Mouse (Mus musculus) forebrain, embryonic 14.5 days (tissue): ENCODE measurements at regions not wholly inside any gene's neighbourhood (a gene's known extent, or its start where the extent isn't known, plus 50 kb on each side); places are given as distances from the start of the nearest gene placed in this dataset.

Source experiments
- ATAC-seq: fragments of 200-750 bp; cut with Nextera tagmentation; 2 replicates; pipeline ENCODE4 v1.8.0; 2017; ENCODE audit warnings: mild to moderate bottlenecking, moderate library complexity
- DNase-seq: peaks from one replicate; pipeline ENCODE4 v3.0.0-alpha.2; 2015; ENCODE audit warnings: low spot score
- H3K27ac ChIP-seq: fragments of 300-500 bp; sonication (generic); 2 replicates; pipeline ENCODE4 v1.5.1; 2014; ENCODE audit warnings: low read depth, mild to moderate bottlenecking, control low read depth, low read length, moderate library complexity
- H3K27me3 ChIP-seq: fragments of 300-500 bp; sonication (generic); replicated peaks from 2 replicates; pipeline ENCODE4 v1.6.1; 2014; ENCODE audit warnings: low read length, control low read depth, mixed read lengths; ENCODE audit not compliant: control insufficient read depth, insufficient read depth
- H3K36me3 ChIP-seq: fragments of 300-500 bp; sonication (generic); 2 replicates; pipeline ENCODE4 v1.6.1; 2014; ENCODE audit warnings: low read length, control low read depth; ENCODE audit not compliant: control insufficient read depth, insufficient read depth
- H3K4me1 ChIP-seq: fragments of 300-500 bp; sonication (generic); 2 replicates; pipeline ENCODE4 v1.6.1; 2014; ENCODE audit warnings: antibody characterized with exemption, low read length, control low read depth; ENCODE audit not compliant: control insufficient read depth, insufficient read depth
- H3K4me2 ChIP-seq: fragments of 300-500 bp; sonication (generic); 2 replicates; pipeline ENCODE4 v1.6.1; 2014; ENCODE audit warnings: mild to moderate bottlenecking, control low read depth, low read length
- H3K4me3 ChIP-seq: fragments of 300-500 bp; sonication (generic); 2 replicates; pipeline ENCODE4 v1.5.1; 2014; ENCODE audit warnings: low read depth, low read length, control low read depth
- H3K9ac ChIP-seq: fragments of 300-500 bp; sonication (generic); 2 replicates; pipeline ENCODE4 v1.6.1; 2014; ENCODE audit warnings: mild to moderate bottlenecking, low read length, control low read depth, moderate library complexity
- H3K9me3 ChIP-seq: fragments of 300-500 bp; sonication (generic); replicated peaks from 2 replicates; pipeline ENCODE4 v1.6.1; 2016; ENCODE audit warnings: low read length, control low read depth, mixed read lengths; ENCODE audit not compliant: control insufficient read depth
- WGBS: fragments of 180-500 bp; shearing (Covaris S2); extraction: QIAGEN DNeasy Blood & Tissue Kit; methylation state at CpG from one replicate; pipeline ENCODE4 v1.1.7; 2014; 5-methylcytosine and 5-hydroxymethylcytosine counted together

DNA sequence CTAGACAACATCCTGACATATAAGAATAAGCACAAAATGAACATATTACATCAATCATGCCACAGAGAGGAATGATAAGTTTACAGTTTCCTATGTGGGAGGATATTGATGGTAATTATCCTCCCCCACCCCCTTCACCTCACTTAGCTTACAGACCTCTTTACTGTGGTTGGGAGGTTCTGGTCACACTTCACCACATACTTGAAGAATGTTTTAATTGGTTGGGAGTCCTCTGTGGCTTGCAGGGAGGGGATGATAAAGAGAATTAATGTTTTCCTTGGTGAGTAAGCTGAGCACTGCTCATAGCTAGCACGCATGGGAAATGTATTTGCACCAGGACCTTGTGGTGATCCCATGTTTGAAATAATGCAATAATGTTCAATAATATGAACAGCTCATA, 468.5 kb downstream of the Hsfy2 start:
- H3K4me1 ChIP-seq: no peaks in the 10 kb centered on the region
- no peak overlapping the region for H3K27ac ChIP-seq
- H3K4me3 ChIP-seq: no peak overlapping the region
- no peak overlapping the region for H3K4me2 ChIP-seq
- ATAC-seq (no peak), DNase-seq (no peak)
- no peaks in the 10 kb centered on the region for H3K27me3 ChIP-seq
- no peaks in the 10 kb centered on the region for H3K9me3 ChIP-seq
- no peak overlapping the region for H3K9ac ChIP-seq
- no peaks in the 10 kb centered on the region for H3K36me3 ChIP-seq
- WGBS: 79% methylated on average over 1 of the region's 1 CpGs

DNA sequence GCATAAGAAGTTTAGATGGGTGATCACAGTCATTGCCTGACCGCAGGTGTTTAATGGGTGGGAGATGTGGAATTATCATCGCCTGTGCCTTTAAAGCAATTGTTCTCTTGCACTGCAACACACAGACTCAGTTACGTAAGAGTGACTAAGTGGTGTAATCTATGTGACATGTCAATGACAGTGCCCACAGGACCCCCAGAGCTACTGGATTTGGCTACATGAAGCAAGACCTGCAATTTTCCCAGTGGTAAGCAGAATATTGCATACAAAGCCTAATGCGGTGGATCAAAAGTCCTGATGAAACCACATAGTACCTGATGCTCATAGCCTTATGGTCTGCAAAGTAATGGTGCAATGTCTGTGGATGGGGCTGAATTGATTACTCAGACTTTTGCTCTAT, 469.2 kb downstream of the Hsfy2 start:
- H3K4me2 ChIP-seq: no peak overlapping the region
- H3K4me3 ChIP-seq: no peak overlapping the region

DNA sequence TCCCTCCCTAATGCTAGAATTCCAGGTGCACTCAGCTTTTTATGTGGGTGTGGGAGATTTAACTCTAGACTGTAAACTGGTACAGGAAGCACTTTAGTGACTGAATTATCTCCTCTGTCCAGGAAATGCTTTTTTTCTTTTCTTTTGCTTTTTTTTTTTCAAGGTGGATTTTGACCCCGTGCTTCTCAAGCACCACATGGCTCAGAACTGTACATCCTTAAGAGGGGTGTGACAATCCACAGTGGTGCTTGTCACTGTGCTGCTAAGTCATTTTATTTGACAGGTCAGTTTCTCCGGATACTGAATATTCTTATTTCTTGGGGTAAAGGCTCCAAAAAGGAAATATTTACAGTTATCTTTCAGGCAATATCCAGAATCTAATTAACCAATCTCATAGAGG, 472.0 kb downstream of the Hsfy2 start:
- Histone ChIP-seq H3K36me3 (no peaks in the 10 kb centered on the region), H3K9me3 (no peaks in the 10 kb centered on the region), H3K4me1 (no peaks in the 10 kb centered on the region), H3K27me3 (no peaks in the 10 kb centered on the region), H3K4me3 (no peak overlapping the region), H3K4me2 (no peak overlapping the region), H3K9ac (no peak overlapping the region), H3K27ac (no peak overlapping the region)
- 82% methylated on average over 2 of the region's 2 CpGs for WGBS
- ATAC-seq (no peak), DNase-seq (no peak)

More for the DNA sequence above, 469.2 kb downstream of the Hsfy2 start:
- Histone ChIP-seq H3K9me3 (no peaks in the 10 kb centered on the region), H3K36me3 (no peaks in the 10 kb centered on the region), H3K27ac (no peak overlapping the region), H3K27me3 (no peaks in the 10 kb centered on the region), H3K4me1 (no peaks in the 10 kb centered on the region), H3K9ac (no peak overlapping the region)
- WGBS: 89% methylated on average over 4 of the region's 4 CpGs
- no peak for ATAC-seq
- no peak for DNase-seq

DNA sequence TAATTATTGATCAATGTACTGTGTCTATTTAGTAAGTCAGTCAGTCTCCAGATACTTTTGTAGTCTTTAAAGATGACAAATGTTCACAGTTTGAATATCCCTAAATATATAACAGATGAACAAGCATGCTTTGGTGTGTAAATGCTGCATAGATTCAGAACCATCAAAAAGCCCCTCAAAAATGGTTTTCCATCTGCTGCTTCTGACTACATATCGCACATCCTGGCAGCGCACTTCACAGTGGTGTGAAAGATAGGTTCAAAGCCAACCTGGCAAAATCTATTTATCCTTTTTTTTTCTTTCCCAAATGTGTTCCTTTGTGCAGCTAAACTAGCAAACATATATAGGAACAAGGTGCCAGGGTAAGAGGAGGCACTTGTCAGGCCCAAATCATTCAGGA, 472.9 kb downstream of the Hsfy2 start:
- DNase-seq: peak; percentile 67
- Histone ChIP-seq H3K9ac (no peak overlapping the region), H3K4me2 (no peak overlapping the region), H3K36me3 (no peaks in the 10 kb centered on the region), H3K4me3 (no peak overlapping the region), H3K27me3 (no peaks in the 10 kb centered on the region), H3K4me1 (no peaks in the 10 kb centered on the region), H3K27ac (no peak overlapping the region; the same call in 1 of the 2 replicates), H3K9me3 (no peaks in the 10 kb centered on the region)
- WGBS: 84% methylated on average over 2 of the region's 2 CpGs
- ATAC-seq: no peak; the same call in 1 of the 2 replicates

DNA sequence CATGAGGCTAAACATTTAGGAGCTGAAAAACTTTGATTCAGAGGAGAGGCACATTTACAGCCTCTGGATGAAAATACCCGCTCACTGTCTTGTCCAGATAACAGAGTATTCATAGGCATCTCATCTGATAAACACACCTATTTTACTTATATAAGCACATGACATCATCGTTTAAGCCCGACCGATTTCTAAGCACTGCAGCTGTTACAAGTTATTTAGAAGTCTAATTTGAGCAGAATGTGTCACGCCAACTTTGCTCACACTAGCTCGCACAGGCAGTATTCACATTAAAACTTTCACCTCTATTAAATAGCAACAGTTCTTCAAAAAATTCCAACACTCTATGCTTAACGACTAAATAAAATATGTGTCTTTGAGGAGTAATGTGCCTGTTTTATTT, 506.3 kb downstream of the Hsfy2 start:
- Histone ChIP-seq H3K36me3 (no peaks in the 10 kb centered on the region), H3K4me3 (no peak overlapping the region), H3K4me1 (no peaks in the 10 kb centered on the region), H3K27ac (no peak overlapping the region), H3K4me2 (no peak overlapping the region), H3K9me3 (no peaks in the 10 kb centered on the region), H3K9ac (no peak overlapping the region), H3K27me3 (no peaks in the 10 kb centered on the region)
- WGBS: 35% methylated on average over 7 of the region's 7 CpGs
- peak; percentile 8 for DNase-seq
- ATAC-seq: no peak

DNA sequence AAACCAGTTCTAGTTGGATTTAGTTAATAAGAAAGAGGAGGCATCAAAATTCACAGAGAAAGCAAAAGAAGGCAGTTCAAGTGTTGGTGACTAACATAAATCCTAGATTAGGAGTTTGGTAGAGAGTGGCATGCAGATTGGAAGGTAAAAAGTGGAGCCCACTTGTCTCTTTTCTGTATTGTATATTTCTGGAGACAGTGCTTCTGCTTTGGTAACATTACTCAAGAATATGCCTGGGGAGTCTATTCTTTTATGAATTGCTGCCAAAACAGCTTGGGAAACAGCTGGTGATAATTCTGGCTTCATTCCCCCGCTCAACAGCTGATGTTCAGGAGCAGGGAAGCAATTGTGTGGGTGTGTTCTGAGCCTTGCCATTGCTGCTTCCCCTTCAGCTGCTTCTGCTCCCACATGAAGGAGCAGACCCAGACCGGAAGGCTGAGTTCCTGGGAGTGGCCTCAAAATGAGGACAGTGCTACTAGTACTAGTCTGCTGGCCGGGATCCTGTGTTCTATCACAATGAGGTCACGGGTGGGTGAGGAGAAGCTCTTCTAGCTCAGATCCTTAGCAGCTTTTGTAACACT, 547.9 kb downstream of the Hsfy2 start:
- Histone ChIP-seq H3K4me2 (no peak overlapping the region), H3K27me3 (no peaks in the 10 kb centered on the region), H3K9ac (no peak overlapping the region), H3K4me1 (no peaks in the 10 kb centered on the region), H3K4me3 (no peak overlapping the region), H3K36me3 (no peaks in the 10 kb centered on the region), H3K9me3 (no peaks in the 10 kb centered on the region), H3K27ac (no peak overlapping the region)
- DNase-seq (peak; percentile 20), ATAC-seq (no peak; the same call in 1 of the 2 replicates)
- 80% methylated on average over 4 of the region's 4 CpGs for WGBS

DNA sequence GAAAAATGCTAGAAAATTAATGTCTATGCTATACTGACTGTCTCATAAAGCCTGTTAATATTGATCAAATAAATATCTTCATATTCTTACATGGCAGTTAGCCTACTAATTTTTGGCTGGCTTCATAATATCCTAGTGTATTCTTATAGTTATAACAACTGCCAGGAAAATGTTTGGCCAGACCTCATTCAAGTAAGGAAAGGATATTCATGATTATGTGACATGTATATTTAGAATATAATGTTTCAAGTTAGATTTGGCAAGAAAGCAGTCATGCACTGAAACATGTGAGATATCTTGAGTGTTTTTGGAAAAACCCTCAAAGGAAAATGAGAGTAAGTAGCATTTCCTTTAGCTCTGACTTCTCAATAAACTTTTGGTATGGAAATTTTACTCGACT, 548.9 kb downstream of the Hsfy2 start:
- H3K27me3 ChIP-seq: no peaks in the 10 kb centered on the region
- no peak overlapping the region for H3K27ac ChIP-seq
- DNase-seq (no peak), ATAC-seq (no peak)
- no peaks in the 10 kb centered on the region for H3K4me1 ChIP-seq
- no peaks in the 10 kb centered on the region for H3K36me3 ChIP-seq
- no peak overlapping the region for H3K9ac ChIP-seq
- no peak overlapping the region for H3K4me3 ChIP-seq
- H3K9me3 ChIP-seq: no peaks in the 10 kb centered on the region
- 73% methylated on average over 1 of the region's 1 CpGs for WGBS
- H3K4me2 ChIP-seq: no peak overlapping the region

DNA sequence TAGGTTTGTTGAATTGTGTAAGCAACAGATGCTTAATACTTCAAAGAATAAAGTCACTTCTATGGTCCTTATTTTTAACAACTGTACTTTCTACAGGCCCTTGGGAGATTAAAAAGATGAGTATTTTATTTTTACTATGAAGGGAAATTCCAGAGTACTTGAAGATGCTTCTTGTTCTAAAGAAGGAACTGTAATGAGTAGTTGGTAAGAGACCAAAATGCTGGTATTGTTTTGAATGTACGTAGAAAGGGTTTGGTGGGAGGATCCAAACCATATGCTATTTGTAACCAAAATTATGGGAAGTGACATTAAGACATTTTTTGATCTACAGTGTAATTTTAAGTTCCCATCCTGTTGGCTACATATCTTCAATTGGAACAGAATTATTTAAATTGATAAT, 560.5 kb downstream of the Hsfy2 start:
- Histone ChIP-seq H3K4me1 (no peaks in the 10 kb centered on the region), H3K4me3 (no peak overlapping the region), H3K9me3 (no peaks in the 10 kb centered on the region), H3K9ac (no peak overlapping the region), H3K27me3 (no peaks in the 10 kb centered on the region), H3K36me3 (no peaks in the 10 kb centered on the region), H3K4me2 (no peak overlapping the region), H3K27ac (no peak overlapping the region)
- WGBS: 76% methylated on average over 1 of the region's 1 CpGs
- DNase-seq (no peak), ATAC-seq (no peak)

DNA sequence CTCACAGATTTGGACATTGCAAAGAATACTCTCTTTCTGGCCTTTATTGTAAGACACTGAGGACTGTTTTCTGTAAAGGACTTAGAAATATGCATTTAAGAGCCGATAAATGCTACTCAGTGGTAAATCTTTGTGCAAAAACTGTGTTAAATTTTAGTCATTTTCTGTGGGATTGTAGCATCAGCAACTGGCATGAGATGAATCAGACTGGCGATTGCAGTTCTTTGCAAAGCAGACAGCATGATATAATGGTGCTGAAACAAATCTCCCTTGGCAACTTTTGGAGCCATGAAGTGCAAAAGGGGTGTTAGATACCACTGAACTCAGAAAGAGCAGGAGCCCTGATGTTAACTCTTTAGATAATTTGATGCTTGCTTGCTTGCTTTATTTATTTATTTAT, 565.0 kb downstream of the Hsfy2 start:
- Histone ChIP-seq H3K27ac (no peak overlapping the region), H3K4me3 (no peak overlapping the region), H3K9ac (no peak overlapping the region), H3K27me3 (no peaks in the 10 kb centered on the region), H3K36me3 (no peaks in the 10 kb centered on the region), H3K4me2 (no peak overlapping the region), H3K9me3 (no peaks in the 10 kb centered on the region), H3K4me1 (no peaks in the 10 kb centered on the region)
- ATAC-seq: no peak
- WGBS: 81% methylated on average over 2 of the region's 2 CpGs
- DNase-seq: peak; percentile 4
